In the genomic region with DNA sequence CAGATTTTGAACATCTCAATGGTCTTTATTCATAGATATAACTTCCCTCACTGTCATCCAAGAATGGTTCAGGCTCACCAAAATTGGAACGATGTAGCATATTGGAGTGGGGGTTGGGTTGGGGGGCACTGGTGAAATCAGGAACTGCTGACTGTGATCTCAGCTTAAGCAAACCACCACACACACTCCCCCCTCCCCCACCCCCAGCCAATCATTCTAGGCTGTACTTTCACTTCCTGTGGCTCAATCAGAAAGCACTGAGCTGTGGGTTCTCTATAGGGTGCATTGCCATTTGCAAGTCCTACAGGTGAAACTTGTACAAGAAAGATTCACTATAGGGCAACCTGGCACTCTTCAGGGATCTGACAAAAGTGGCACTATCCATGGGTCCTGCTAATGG, we compare ENCODE assay signal across 24 mouse cellular contexts.
A peak's percentile ranks its signal among the peaks of the same experiment; 100 is the strongest.
DNase-seq lines count a peak whose midpoint lies in the region; ATAC-seq and TF ChIP-seq lines count a peak whose summit lies in the region.
"Had no signal": no experiment of that assay in that cellular context is flagged by ENCODE, and none has a peak within 500 bp of the region (broad histone marks: within the 10 kb centered on the region; RNA-seq: fewer than 3 reads in every experiment).

No protein-coding gene starts in this region.

- intact Hi-C loops in left cerebral cortex, postnatal 36 days (cut with DNase I) = no loop called here

- no peaks in the 10 kb centered on the region for H3K36me3 ChIP-seq in thymus, adult 2 months (ENCODE audit: control insufficient read depth, insufficient read depth, low read length)
- no peaks in the 10 kb centered on the region for H3K36me3 ChIP-seq in liver, postnatal 0 days (replicated peaks; ENCODE audit: insufficient read depth, low read length)
- H3K36me3 ChIP-seq: limb, embryonic 15.5 days had no signal

- TF ChIP-seq POLR2A in thymus, adult 2 months (IDR thresholded peaks at IDR 0.05; ENCODE audit: control insufficient read depth, extremely low read depth, insufficient read depth, low read length, poor library complexity) = no peak

- H3K9me3 ChIP-seq in liver, postnatal 0 days (ENCODE audit: low read length) = no peaks in the 10 kb centered on the region
- H3K9me3 ChIP-seq: embryonic facial prominence, embryonic 10.5 days; forebrain, embryonic 13.5 days; hindbrain, embryonic 10.5 days; limb, embryonic 15.5 days; megakaryocyte, embryonic 14.5 days; midbrain, embryonic 15.5 days had no signal

- DNase-seq in CD4-positive, CD25-positive, alpha-beta regulatory T cell, adult 2 months (ENCODE audit: low read depth, low spot score) = peak; percentile 25
- DNase-seq in thymus, postnatal 0 days (ENCODE audit: low spot score) = peak; percentile 15
- no peak for DNase-seq in thymus, adult 2 months
- DNase-seq in liver, postnatal 0 days = peak; percentile 40
- DNase-seq in left cerebral cortex, postnatal 36 days (ENCODE audit: low spot score in 2 of 2) = no peak
- DNase-seq in right cerebral cortex, adult 2 months (ENCODE audit: low spot score in 2 of 2) = no peak
- DNase-seq: cerebellum, adult 2 months; gastrocnemius, postnatal 10 days; heart, adult 2 months; kidney, adult 18-20 months; layer of hippocampus, postnatal 36 days; right cerebral cortex, postnatal 4 days; thymus, postnatal 14 days had no signal

- no peak overlapping the region for H3K4me2 ChIP-seq in liver, postnatal 0 days (ENCODE audit: low read depth, low read length)
- H3K4me2 ChIP-seq: forebrain, embryonic 13.5 days; limb, embryonic 15.5 days; midbrain, embryonic 15.5 days had no signal

- H3K27ac ChIP-seq in thymus, adult 2 months (ENCODE audit: control insufficient read depth, insufficient read depth, low read length) = no peak overlapping the region
- no peak overlapping the region for H3K27ac ChIP-seq in liver, postnatal 0 days (ENCODE audit: low read depth)
- H3K27ac ChIP-seq: embryonic facial prominence, embryonic 10.5 days; forebrain, embryonic 13.5 days; heart, adult 2 months; hindbrain, embryonic 10.5 days; hindbrain, postnatal 0 days; kidney, postnatal 0 days; limb, embryonic 15.5 days; midbrain, embryonic 15.5 days had no signal

- no peak for TF ChIP-seq CTCF in thymus, adult 2 months (IDR thresholded peaks at IDR 0.05; ENCODE audit: borderline replicate concordance, control insufficient read depth, extremely low read depth, insufficient read depth, low read length, poor library complexity)
- no peak for TF ChIP-seq CTCF in liver, postnatal 0 days (IDR thresholded peaks at IDR 0.05; ENCODE audit: low read depth)

- no peaks in the 10 kb centered on the region for H3K27me3 ChIP-seq in thymus, adult 2 months (ENCODE audit: control insufficient read depth, insufficient read depth, low read length)
- H3K27me3 ChIP-seq in liver, postnatal 0 days (ENCODE audit: insufficient read depth, low read length) = no peaks in the 10 kb centered on the region
- H3K27me3 ChIP-seq: forebrain, embryonic 13.5 days; limb, embryonic 15.5 days; midbrain, embryonic 15.5 days had no signal

- no peaks in the 10 kb centered on the region for H3K4me1 ChIP-seq in thymus, adult 2 months (replicated peaks; ENCODE audit: control insufficient read depth, insufficient read depth, low read length)
- no peaks in the 10 kb centered on the region for H3K4me1 ChIP-seq in liver, postnatal 0 days (ENCODE audit: insufficient read depth)
- H3K4me1 ChIP-seq: forebrain, embryonic 13.5 days; hindbrain, embryonic 10.5 days; midbrain, embryonic 15.5 days had no signal

- no peak for ATAC-seq in CD4-positive, CD25-positive, alpha-beta regulatory T cell, adult 4 months
- ATAC-seq in liver, postnatal 0 days = no peak
- no peak for ATAC-seq in inflammation-experienced regulatory T-cells, adult 6 months
- ATAC-seq: hindbrain, postnatal 0 days; lung, postnatal 0 days; midbrain, embryonic 15.5 days had no signal

- no peak overlapping the region for H3K9ac ChIP-seq in liver, postnatal 0 days (replicated peaks)
- H3K9ac ChIP-seq: forebrain, embryonic 13.5 days; limb, embryonic 15.5 days; midbrain, embryonic 15.5 days had no signal

- WGBS in thymus, adult 2 months = 12% methylated on average over 1 of the region's 1 CpGs
- WGBS in liver, postnatal 0 days (ENCODE audit: insufficient replicate concordance) = 35% methylated on average over 1 of the region's 1 CpGs

- no peak for TF ChIP-seq EP300 in liver, postnatal 0 days (IDR thresholded peaks at IDR 0.05; ENCODE audit: low read depth)

- H3K4me3 ChIP-seq in thymus, adult 2 months (ENCODE audit: control insufficient read depth, insufficient read depth, low read length) = no peak overlapping the region
- no peak overlapping the region for H3K4me3 ChIP-seq in liver, postnatal 0 days (ENCODE audit: low read depth, low read length)
- H3K4me3 ChIP-seq: embryonic facial prominence, embryonic 10.5 days; forebrain, embryonic 13.5 days; heart, adult 2 months; hindbrain, embryonic 10.5 days; limb, embryonic 15.5 days; megakaryocyte, embryonic 14.5 days; midbrain, embryonic 15.5 days had no signal

Comparison
In these comparisons a context has a peak if more than half of its experiments do, and no peak if none do; other contexts are left out.
1. DNase-seq: peak in CD4-positive, CD25-positive, alpha-beta regulatory T cell, adult 2 months (single experiment), thymus, postnatal 0 days (single experiment) and liver, postnatal 0 days (single experiment); none in thymus, adult 2 months (single experiment), left cerebral cortex, postnatal 36 days (0 of 2) and right cerebral cortex, adult 2 months (0 of 2).